Mouse (Mus musculus) embryo, embryonic 11 days (tissue): ENCODE results near the gene Ttc23.

Experiments
- DNase-seq: peaks from one replicate; pipeline ENCODE4 v3.0.0-alpha.2; 2015

The Ttc23 gene

GRCm38 (mm10) chr7:67647277-67647676 is at the start of gene Ttc23:
Gene Ttc23, plus strand, starts transcription at chr7:67647410.
- peak; percentile 83 for DNase-seq

DNA sequence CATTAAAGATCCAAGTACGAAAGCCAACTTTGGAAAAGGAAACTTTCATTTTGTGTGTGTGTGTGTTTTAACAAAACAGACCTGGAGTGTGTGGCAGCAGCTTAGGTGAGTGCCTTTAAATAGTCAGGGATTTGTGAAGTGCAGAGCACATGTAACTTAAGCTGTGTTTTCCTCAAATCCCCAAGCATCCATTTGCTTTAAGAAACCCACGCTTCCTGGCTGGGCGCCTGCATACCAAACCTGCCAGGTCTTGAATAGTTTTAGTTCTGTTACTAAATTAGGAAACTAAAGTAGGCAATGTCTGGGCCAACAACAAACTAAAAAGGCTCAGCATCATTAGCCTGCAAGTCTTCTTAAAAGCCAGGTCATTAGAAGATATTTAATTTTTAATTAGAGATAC is 49.2 kb upstream of the Ttc23 start:
- no peak for DNase-seq

DNA sequence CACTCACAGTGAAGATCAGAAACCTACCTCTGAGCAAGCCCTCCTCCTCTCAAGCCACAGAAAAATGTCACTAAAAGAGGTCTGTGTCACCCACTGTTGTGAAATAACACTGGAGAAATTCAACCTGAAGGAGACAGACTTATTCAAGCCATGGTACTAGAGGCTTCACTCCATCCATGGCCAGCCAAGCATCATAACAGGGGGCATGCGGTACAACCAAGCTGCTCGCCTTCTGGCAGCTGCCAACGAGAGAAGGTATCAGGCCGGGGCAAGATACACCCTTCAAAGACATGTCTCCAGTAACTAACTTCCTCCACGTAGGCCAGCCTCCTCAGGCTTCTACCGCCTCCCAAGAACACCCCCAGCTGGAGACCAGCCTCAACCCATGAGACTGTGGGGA is 42.1 kb upstream of the Ttc23 start:
- no peak for DNase-seq

DNA sequence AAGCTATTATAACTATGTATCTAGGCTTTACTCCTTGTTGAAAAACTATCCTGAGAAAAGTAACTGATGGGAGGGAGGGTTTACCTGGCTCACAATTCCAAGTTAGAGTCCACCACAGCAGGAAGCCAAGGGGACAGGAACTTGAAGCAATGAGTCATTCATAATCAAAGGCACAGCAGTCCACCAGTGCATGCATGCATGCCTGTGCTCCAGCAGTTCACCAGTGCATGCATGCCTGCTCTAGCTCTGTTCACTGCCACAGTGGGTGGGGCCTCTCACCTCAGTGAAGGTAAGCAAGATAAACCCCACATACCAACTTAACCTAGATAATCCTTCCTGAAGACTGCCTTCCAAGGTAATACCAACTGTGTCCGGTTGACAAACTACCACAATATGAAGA is 41.0 kb upstream of the Ttc23 start:
- no peak for DNase-seq

GRCm38 (mm10) chr7:67607669-67608347 is 39.4 kb upstream of the Ttc23 start:
- DNase-seq = no peak

- no peak for DNase-seq
These were observed 38.7 kb upstream of the Ttc23 start for GRCm38 (mm10) chr7:67608348-67609024.

- no peak for DNase-seq
These were observed 33.3 kb upstream of the Ttc23 start for GRCm38 (mm10) chr7:67613795-67614463.

GRCm38 (mm10) chr7:67614464-67614861 is 32.7 kb upstream of the Ttc23 start:
- DNase-seq = no peak

- no peak for DNase-seq
These were observed 30.3 kb upstream of the Ttc23 start for GRCm38 (mm10) chr7:67616890-67617289.

GRCm38 (mm10) chr7:67617646-67618045 is 29.6 kb upstream of the Ttc23 start:
- no peak for DNase-seq

- peak; percentile 50 for DNase-seq
These were observed 28.9 kb upstream of the Ttc23 start for GRCm38 (mm10) chr7:67618316-67618715.

- DNase-seq = peak; percentile 34
These were observed 27.4 kb upstream of the Ttc23 start for GRCm38 (mm10) chr7:67619836-67620235.

DNA sequence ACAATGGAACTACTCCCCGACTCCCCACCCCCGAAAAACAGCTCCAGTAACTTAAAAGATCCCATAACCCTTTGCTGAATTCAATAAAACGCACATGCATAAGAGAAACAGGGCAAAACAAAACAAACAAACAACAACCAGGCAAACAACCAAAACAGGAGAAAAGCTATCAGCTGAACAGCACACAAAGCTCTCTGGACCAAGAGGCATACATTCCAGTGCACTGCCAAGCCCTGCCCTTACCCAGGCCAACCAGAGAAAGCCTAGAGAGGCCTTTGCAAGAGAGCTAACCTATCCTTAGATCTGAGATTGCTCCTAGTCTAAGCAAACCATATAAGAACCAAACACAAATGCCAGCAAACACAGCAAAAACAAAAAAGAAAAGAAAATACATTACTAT is 25.1 kb upstream of the Ttc23 start:
- DNase-seq = no peak

- DNase-seq = no peak
These were observed 20.5 kb upstream of the Ttc23 start for GRCm38 (mm10) chr7:67626671-67627070.

DNA sequence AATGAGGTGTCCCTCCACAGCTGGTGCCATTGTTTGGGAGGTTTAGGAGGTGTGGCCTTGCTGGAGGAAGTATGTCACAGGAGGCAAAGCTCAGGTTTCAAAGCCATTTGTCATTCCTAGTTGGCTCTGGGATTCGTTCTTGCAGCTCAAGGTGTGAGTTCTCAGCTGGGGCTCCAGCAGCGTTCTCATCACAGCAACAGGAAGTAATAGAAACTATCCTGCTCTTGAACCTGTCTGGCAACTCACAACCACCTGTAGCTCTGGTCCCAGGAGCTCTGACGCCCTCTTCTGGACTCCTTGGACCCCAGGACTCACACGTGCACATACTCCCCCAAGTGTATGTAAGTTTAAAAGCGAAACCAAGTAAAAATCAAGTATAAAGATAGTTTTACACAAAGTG is 17.5 kb upstream of the Ttc23 start:
- DNase-seq = no peak

DNA sequence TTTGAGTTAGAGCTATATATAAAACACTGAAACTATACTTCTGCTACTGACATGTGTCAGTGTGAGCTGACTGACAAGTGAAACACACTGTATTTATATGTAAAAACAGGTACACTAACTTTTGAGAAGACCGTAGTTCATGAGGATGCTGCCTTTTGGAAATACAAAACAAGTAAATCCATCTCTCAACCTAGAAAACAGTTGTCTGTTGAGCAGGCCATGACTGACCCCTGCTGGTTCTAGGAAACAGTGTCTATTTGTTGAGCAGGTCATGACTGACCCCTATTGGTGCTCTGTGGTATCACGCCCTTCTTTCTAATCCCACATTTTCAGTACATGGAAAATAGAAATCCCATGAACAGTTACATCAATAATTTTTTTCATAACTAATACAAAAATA is 16.4 kb upstream of the Ttc23 start:
- peak; percentile 87 for DNase-seq

DNA sequence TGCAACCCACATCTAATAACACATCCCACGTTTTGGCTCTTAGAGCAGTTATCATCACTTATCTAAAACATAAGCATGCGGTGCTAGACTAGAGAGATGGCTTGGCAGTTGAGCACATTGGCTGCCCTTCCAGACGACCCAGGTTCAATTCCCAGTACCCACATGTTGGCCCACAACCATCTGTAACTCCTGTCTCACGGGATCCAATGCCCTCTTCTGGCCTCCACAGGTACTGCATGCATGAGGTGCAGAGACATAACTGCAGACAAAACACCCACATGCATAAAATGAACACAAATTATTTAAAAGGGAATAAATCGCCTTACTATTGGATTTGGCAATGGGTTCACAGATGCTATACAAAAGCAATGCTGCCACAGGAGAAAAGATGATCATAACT is 14.8 kb upstream of the Ttc23 start:
- no peak for DNase-seq

- no peak for DNase-seq
These were observed 13.0 kb upstream of the Ttc23 start for GRCm38 (mm10) chr7:67634210-67634609.

DNA sequence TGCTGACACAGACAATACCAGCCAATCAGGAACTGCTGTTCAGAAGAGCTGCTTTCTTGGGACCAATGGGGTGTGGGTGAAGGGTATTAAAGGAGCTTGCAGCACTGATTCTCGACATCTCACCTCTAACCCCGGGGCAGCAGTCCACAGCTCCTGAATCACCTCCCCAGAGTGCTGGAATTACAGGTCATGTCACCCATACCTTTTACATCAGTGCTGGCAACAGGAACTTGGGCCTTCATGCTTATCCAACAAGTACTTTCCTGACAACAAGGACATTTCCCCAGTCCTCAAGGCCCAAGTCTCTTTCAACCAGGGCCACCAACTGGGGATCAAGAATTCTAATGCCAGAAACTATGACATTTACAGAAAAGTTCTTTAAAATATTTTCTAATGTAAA is 11.0 kb upstream of the Ttc23 start:
- DNase-seq = no peak

- no peak for DNase-seq
These were observed 8.2 kb upstream of the Ttc23 start for GRCm38 (mm10) chr7:67639006-67639405.

GRCm38 (mm10) chr7:67642955-67643354 is 4.3 kb upstream of the Ttc23 start:
- no peak for DNase-seq

DNA sequence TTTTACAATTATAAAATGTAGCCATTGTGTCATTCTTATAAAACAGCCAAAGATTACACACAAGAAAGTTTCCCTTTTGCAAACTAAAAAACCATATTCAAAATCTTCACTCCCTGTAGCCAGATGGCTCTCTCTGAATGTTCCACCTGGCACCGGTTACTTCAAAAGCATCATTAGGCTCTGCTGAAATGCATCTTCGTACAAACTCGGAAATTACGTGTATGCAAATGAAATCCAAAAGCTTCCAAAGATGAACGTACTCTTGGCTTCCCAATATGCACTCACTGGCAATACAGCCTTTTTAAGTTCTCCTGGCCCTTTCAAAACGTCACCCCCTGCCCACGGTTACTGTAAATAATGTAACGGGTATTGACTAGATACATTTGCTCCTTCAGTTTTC is 2.9 kb upstream of the Ttc23 start:
- no peak for DNase-seq

DNA sequence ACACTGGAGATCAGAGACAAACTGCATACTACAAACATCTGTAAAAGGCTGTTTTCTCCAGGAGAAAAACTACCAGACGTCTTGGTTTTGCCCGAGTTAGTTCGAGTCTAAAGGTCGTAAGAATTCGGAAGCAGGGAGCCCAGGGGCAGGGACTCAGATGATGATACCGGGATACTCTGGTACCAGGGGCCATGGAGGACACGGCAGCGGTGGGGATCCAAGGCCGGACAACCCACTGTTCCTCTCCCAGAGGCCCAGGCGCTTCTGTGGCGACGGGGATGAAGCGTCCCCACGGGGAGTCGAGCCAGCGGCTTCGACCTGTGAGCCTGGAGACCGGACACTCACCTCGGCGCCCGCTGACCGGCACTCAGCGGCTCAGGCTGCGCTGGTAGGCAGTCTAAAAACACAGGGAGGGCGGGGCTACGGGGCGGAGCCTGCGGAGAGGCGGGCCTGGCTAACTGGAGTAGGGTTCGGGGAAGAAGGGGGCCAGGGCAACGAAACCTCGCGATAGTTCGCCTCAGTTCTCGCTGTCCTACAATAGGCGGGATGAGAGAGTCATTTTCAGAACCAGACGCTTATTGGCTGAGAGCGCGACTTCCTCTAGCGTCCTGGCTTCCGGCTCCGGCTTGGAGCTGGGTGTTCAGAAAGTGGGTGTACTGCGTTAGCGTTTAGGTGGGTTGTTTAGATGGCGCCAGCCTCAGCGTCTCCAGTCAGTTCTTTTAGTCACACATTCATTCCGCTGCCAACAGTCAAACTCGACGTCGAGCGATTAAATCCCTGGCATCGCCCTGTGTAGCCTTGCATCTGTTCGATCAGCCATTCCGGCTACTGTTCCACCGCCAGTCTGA is 2.2 kb upstream of the Ttc23 start, which contains the start of gene Lrrc28:
Lrrc28 (minus strand) TSS at position 436 of the 848 bp plus-strand sequence.
- peak; percentile 99 for DNase-seq
